Mouse (Mus musculus): ENCODE measurements at regions not wholly inside any gene's neighbourhood (a gene's known extent, or its start where the extent isn't known, plus 50 kb on each side); places are given as distances from the start of the nearest gene placed in this dataset.

GRCm38 (mm10) chr6:51043970-51044369 lies 388.5 kb upstream of the Nfe2l3 start:
- Histone ChIP-seq H3K4me3 (replicated peaks; ENCODE audit: extremely low read depth, low read depth, low read length) (no peak overlapping the region), H3K4me1 (ENCODE audit: control insufficient read depth, insufficient read depth, low read length) (no peaks in the 10 kb centered on the region)
- no peak for DNase-seq
- WGBS: 92% methylated on average over 7 of the region's 7 CpGs
- TF ChIP-seq POLR2A (IDR thresholded peaks at IDR 0.05; ENCODE audit: borderline replicate concordance, extremely low read depth, low read depth, low read length) (no peak), CTCF (IDR thresholded peaks at IDR 0.05; ENCODE audit: insufficient read depth, low read length) (no peak)

GRCm38 (mm10) chr6:51044873-51045272 lies 387.6 kb upstream of the Nfe2l3 start:
- Histone ChIP-seq H3K4me3 (replicated peaks; ENCODE audit: extremely low read depth, low read depth, low read length) (no peak overlapping the region), H3K4me1 (ENCODE audit: control insufficient read depth, insufficient read depth, low read length) (no peaks in the 10 kb centered on the region)
- WGBS: 86% methylated on average over 14 of the region's 14 CpGs
- TF ChIP-seq POLR2A (IDR thresholded peaks at IDR 0.05; ENCODE audit: borderline replicate concordance, extremely low read depth, low read depth, low read length) (no peak), CTCF (IDR thresholded peaks at IDR 0.05; ENCODE audit: insufficient read depth, low read length) (no peak)
- no peak for DNase-seq

GRCm38 (mm10) chr6:51052451-51052921 lies 380.0 kb upstream of the Nfe2l3 start:
- Histone ChIP-seq H3K4me1 (ENCODE audit: control insufficient read depth, insufficient read depth, low read length) (no peaks in the 10 kb centered on the region), H3K4me3 (replicated peaks; ENCODE audit: extremely low read depth, low read depth, low read length) (no peak overlapping the region)
- no peak for TF ChIP-seq POLR2A (IDR thresholded peaks at IDR 0.05; ENCODE audit: borderline replicate concordance, extremely low read depth, low read depth, low read length)
- no peak for TF ChIP-seq CTCF (IDR thresholded peaks at IDR 0.05; ENCODE audit: insufficient read depth, low read length)
- 62% methylated on average over 5 of the region's 5 CpGs for WGBS
- no peak for DNase-seq

- TF ChIP-seq POLR2A (IDR thresholded peaks at IDR 0.05; ENCODE audit: borderline replicate concordance, extremely low read depth, low read depth, low read length) (no peak), CTCF (IDR thresholded peaks at IDR 0.05; ENCODE audit: insufficient read depth, low read length) (no peak)
- WGBS: 51% methylated on average over 7 of the region's 7 CpGs
- Histone ChIP-seq H3K4me3 (replicated peaks; ENCODE audit: extremely low read depth, low read depth, low read length) (no peak overlapping the region), H3K4me1 (ENCODE audit: control insufficient read depth, insufficient read depth, low read length) (peaks cover 5% of the 10 kb centered on the region)
- no peak for DNase-seq
These were observed 375.2 kb upstream of the Nfe2l3 start for GRCm38 (mm10) chr6:51057229-51057628.

GRCm38 (mm10) chr6:51059923-51060847 lies 372.3 kb upstream of the Nfe2l3 start:
- no peak for TF ChIP-seq POLR2A (IDR thresholded peaks at IDR 0.05; ENCODE audit: borderline replicate concordance, extremely low read depth, low read depth, low read length)
- TF ChIP-seq CTCF (IDR thresholded peaks at IDR 0.05; ENCODE audit: insufficient read depth, low read length): no peak
- no peak for DNase-seq
- 56% methylated on average over 7 of the region's 7 CpGs for WGBS

GRCm38 (mm10) chr6:51060848-51061535 lies 371.5 kb upstream of the Nfe2l3 start:
- Histone ChIP-seq H3K4me3 (replicated peaks; ENCODE audit: extremely low read depth, low read depth, low read length) (no peak overlapping the region), H3K4me1 (ENCODE audit: control insufficient read depth, insufficient read depth, low read length) (peaks cover 5% of the 10 kb centered on the region)
- TF ChIP-seq POLR2A (IDR thresholded peaks at IDR 0.05; ENCODE audit: borderline replicate concordance, extremely low read depth, low read depth, low read length) (no peak), CTCF (IDR thresholded peaks at IDR 0.05; ENCODE audit: insufficient read depth, low read length) (no peak)
- DNase-seq: no peak
- WGBS: 69% methylated on average over 17 of the region's 17 CpGs

More at GRCm38 (mm10) chr6:51059923-51060847, 372.3 kb upstream of the Nfe2l3 start:
- Histone ChIP-seq H3K4me1 (ENCODE audit: control insufficient read depth, insufficient read depth, low read length) (peaks cover 5% of the 10 kb centered on the region), H3K4me3 (replicated peaks; ENCODE audit: extremely low read depth, low read depth, low read length) (no peak overlapping the region)

- TF ChIP-seq CTCF (IDR thresholded peaks at IDR 0.05; ENCODE audit: insufficient read depth, low read length): no peak
- no peak for TF ChIP-seq POLR2A (IDR thresholded peaks at IDR 0.05; ENCODE audit: borderline replicate concordance, extremely low read depth, low read depth, low read length)
- Histone ChIP-seq H3K4me1 (ENCODE audit: control insufficient read depth, insufficient read depth, low read length) (peaks cover 3% of the 10 kb centered on the region), H3K4me3 (replicated peaks; ENCODE audit: extremely low read depth, low read depth, low read length) (no peak overlapping the region)
- no peak for DNase-seq
- WGBS: 71% methylated on average over 6 of the region's 6 CpGs
These were observed 367.3 kb upstream of the Nfe2l3 start for GRCm38 (mm10) chr6:51065156-51065555.

GRCm38 (mm10) chr6:51067332-51067731 lies 365.1 kb upstream of the Nfe2l3 start:
- DNase-seq: no peak
- 90% methylated on average over 11 of the region's 11 CpGs for WGBS
- TF ChIP-seq POLR2A (IDR thresholded peaks at IDR 0.05; ENCODE audit: borderline replicate concordance, extremely low read depth, low read depth, low read length) (no peak), CTCF (IDR thresholded peaks at IDR 0.05; ENCODE audit: insufficient read depth, low read length) (no peak)
- no peak overlapping the region for H3K4me3 ChIP-seq (replicated peaks; ENCODE audit: extremely low read depth, low read depth, low read length)
- no peaks in the 10 kb centered on the region for H3K4me1 ChIP-seq (ENCODE audit: control insufficient read depth, insufficient read depth, low read length)

- Histone ChIP-seq H3K4me3 (replicated peaks; ENCODE audit: extremely low read depth, low read depth, low read length) (no peak overlapping the region), H3K4me1 (ENCODE audit: control insufficient read depth, insufficient read depth, low read length) (no peaks in the 10 kb centered on the region)
- TF ChIP-seq CTCF (IDR thresholded peaks at IDR 0.05; ENCODE audit: insufficient read depth, low read length): no peak
- TF ChIP-seq POLR2A (IDR thresholded peaks at IDR 0.05; ENCODE audit: borderline replicate concordance, extremely low read depth, low read depth, low read length): no peak
- 52% methylated on average over 5 of the region's 5 CpGs for WGBS
- no peak for DNase-seq
These were observed 362.5 kb upstream of the Nfe2l3 start for GRCm38 (mm10) chr6:51069945-51070344.

Measured in lung, adult 2 months (tissue).